Mouse (Mus musculus): ENCODE measurements around the gene Hsd17b12. TPM values are rescaled to one million over a fixed set of nuclear protein-coding genes. Genes with fewer than 3 reads are reported as not detected.
A peak's percentile ranks its signal among the peaks of the same experiment; 100 is the strongest.

Hsd17b12 gene
- polyA plus RNA-seq, 1 experiment from 2014 or later: 130 TPM

GRCm38 (mm10) chr2:94062791-94063190, 95.0 kb downstream of the Hsd17b12 start:
- H3K9me3 ChIP-seq: no peaks in the 10 kb centered on the region
- WGBS: 93% methylated on average over 4 of the region's 4 CpGs
- H3K36me3 ChIP-seq: no peaks in the 10 kb centered on the region
- H3K4me3 ChIP-seq: no peak overlapping the region
- no peak overlapping the region for H3K27ac ChIP-seq
- ATAC-seq (ENCODE audit: low FRiP score): no peak
- no peaks in the 10 kb centered on the region for H3K4me1 ChIP-seq (replicated peaks)
- H3K9ac ChIP-seq: no peak overlapping the region
- H3K27me3 ChIP-seq: no peaks in the 10 kb centered on the region
- H3K4me2 ChIP-seq: no peak overlapping the region

GRCm38 (mm10) chr2:94059459-94059858, 98.3 kb downstream of the Hsd17b12 start:
- no peak for ATAC-seq (ENCODE audit: low FRiP score)
- 89% methylated on average over 5 of the region's 5 CpGs for WGBS
- no peaks in the 10 kb centered on the region for H3K36me3 ChIP-seq

GRCm38 (mm10) chr2:94054813-94055212, 103.0 kb downstream of the Hsd17b12 start:
- Histone ChIP-seq H3K4me1 (replicated peaks) (0 out of 2 replicates have a peak, but pooled peaks cover 5% of the 10 kb centered on the region), H3K9me3 (no peaks in the 10 kb centered on the region), H3K36me3 (no peaks in the 10 kb centered on the region), H3K9ac (no peak overlapping the region), H3K27ac (no peak overlapping the region), H3K4me3 (no peak overlapping the region), H3K27me3 (no peaks in the 10 kb centered on the region), H3K4me2 (no peak overlapping the region)
- ATAC-seq (ENCODE audit: low FRiP score): 0 out of 2 replicates have a peak, but pooled peaks have one; percentile 61

More at GRCm38 (mm10) chr2:94059459-94059858, 98.3 kb downstream of the Hsd17b12 start:
- H3K27me3 ChIP-seq: no peaks in the 10 kb centered on the region
- no peaks in the 10 kb centered on the region for H3K4me1 ChIP-seq (replicated peaks)
- H3K4me3 ChIP-seq: no peak overlapping the region
- no peak overlapping the region for H3K4me2 ChIP-seq
- no peak overlapping the region for H3K9ac ChIP-seq
- H3K27ac ChIP-seq: no peak overlapping the region
- no peaks in the 10 kb centered on the region for H3K9me3 ChIP-seq

- H3K9ac ChIP-seq: no peak overlapping the region
- no peaks in the 10 kb centered on the region for H3K9me3 ChIP-seq
- H3K4me2 ChIP-seq: no peak overlapping the region
- no peaks in the 10 kb centered on the region for H3K27me3 ChIP-seq
- 77% methylated on average over 5 of the region's 5 CpGs for WGBS
- no peaks in the 10 kb centered on the region for H3K36me3 ChIP-seq
- peaks cover 23% of the 10 kb centered on the region for H3K4me1 ChIP-seq (replicated peaks)
- H3K27ac ChIP-seq: no peak overlapping the region
- H3K4me3 ChIP-seq: no peak overlapping the region
- ATAC-seq (ENCODE audit: low FRiP score): no peak
Observed at GRCm38 (mm10) chr2:94051952-94052351, 105.8 kb downstream of the Hsd17b12 start.

GRCm38 (mm10) chr2:94050901-94051300, 106.9 kb downstream of the Hsd17b12 start:
- Histone ChIP-seq H3K27ac (no peak overlapping the region), H3K36me3 (no peaks in the 10 kb centered on the region), H3K4me2 (no peak overlapping the region), H3K4me3 (no peak overlapping the region), H3K9ac (no peak overlapping the region), H3K9me3 (no peaks in the 10 kb centered on the region), H3K27me3 (no peaks in the 10 kb centered on the region), H3K4me1 (replicated peaks) (peaks cover 23% of the 10 kb centered on the region)
- 99% methylated on average over 3 of the region's 3 CpGs for WGBS
- no peak for ATAC-seq (ENCODE audit: low FRiP score)

- H3K4me2 ChIP-seq: no peak overlapping the region
Observed at GRCm38 (mm10) chr2:94049471-94050176, 108.1 kb downstream of the Hsd17b12 start.

GRCm38 (mm10) chr2:94048733-94049470, 108.9 kb downstream of the Hsd17b12 start:
- no peaks in the 10 kb centered on the region for H3K27me3 ChIP-seq
- H3K9ac ChIP-seq: no peak overlapping the region
- 72% methylated on average over 5 of the region's 5 CpGs for WGBS
- H3K4me3 ChIP-seq: no peak overlapping the region
- ATAC-seq (ENCODE audit: low FRiP score): peak; percentile 57
- no peaks in the 10 kb centered on the region for H3K36me3 ChIP-seq
- peak overlapping the region; percentile 83 for H3K27ac ChIP-seq
- H3K9me3 ChIP-seq: no peaks in the 10 kb centered on the region
- H3K4me1 ChIP-seq (replicated peaks): peaks cover 41% of the 10 kb centered on the region
- no peak overlapping the region for H3K4me2 ChIP-seq

More at GRCm38 (mm10) chr2:94049471-94050176, 108.1 kb downstream of the Hsd17b12 start:
- Histone ChIP-seq H3K4me1 (replicated peaks) (peaks cover 35% of the 10 kb centered on the region), H3K4me3 (no peak overlapping the region), H3K27me3 (no peaks in the 10 kb centered on the region), H3K36me3 (no peaks in the 10 kb centered on the region), H3K9ac (no peak overlapping the region), H3K27ac (peak overlapping the region; percentile 83), H3K9me3 (no peaks in the 10 kb centered on the region)
- ATAC-seq (ENCODE audit: low FRiP score): peak; percentile 67; the same call in 1 of the 2 replicates
- 49% methylated on average over 5 of the region's 5 CpGs for WGBS

- no peaks in the 10 kb centered on the region for H3K36me3 ChIP-seq
- no peaks in the 10 kb centered on the region for H3K27me3 ChIP-seq
- no peak for ATAC-seq (ENCODE audit: low FRiP score)
- no peak overlapping the region for H3K4me3 ChIP-seq
- no peak overlapping the region for H3K4me2 ChIP-seq
- H3K4me1 ChIP-seq (replicated peaks): peaks cover 47% of the 10 kb centered on the region
- peak overlapping the region; percentile 83 for H3K27ac ChIP-seq
- 43% methylated on average over 1 of the region's 1 CpGs for WGBS
- H3K9ac ChIP-seq: no peak overlapping the region
- H3K9me3 ChIP-seq: no peaks in the 10 kb centered on the region
Observed at GRCm38 (mm10) chr2:94048271-94048670, 109.5 kb downstream of the Hsd17b12 start.

GRCm38 (mm10) chr2:94045411-94046090, 112.2 kb downstream of the Hsd17b12 start:
- no peak overlapping the region for H3K4me3 ChIP-seq
- H3K9me3 ChIP-seq: no peaks in the 10 kb centered on the region
- no peaks in the 10 kb centered on the region for H3K27me3 ChIP-seq
- no peaks in the 10 kb centered on the region for H3K36me3 ChIP-seq
- H3K9ac ChIP-seq: no peak overlapping the region
- peaks cover 51% of the 10 kb centered on the region for H3K4me1 ChIP-seq (replicated peaks)
- H3K27ac ChIP-seq: peak overlapping the region; percentile 8; the same call in 1 of the 2 replicates
- H3K4me2 ChIP-seq: no peak overlapping the region
- no peak for ATAC-seq (ENCODE audit: low FRiP score)
- 68% methylated on average over 6 of the region's 6 CpGs for WGBS

GRCm38 (mm10) chr2:94044174-94044573, 113.6 kb downstream of the Hsd17b12 start:
- peak overlapping the region; percentile 65 for H3K27ac ChIP-seq
- no peaks in the 10 kb centered on the region for H3K27me3 ChIP-seq
- no peaks in the 10 kb centered on the region for H3K9me3 ChIP-seq
- H3K36me3 ChIP-seq: no peaks in the 10 kb centered on the region
- peaks cover 40% of the 10 kb centered on the region for H3K4me1 ChIP-seq (replicated peaks)
- 73% methylated on average over 2 of the region's 2 CpGs for whole genome bisulfite sequencing
- no peak overlapping the region for H3K4me3 ChIP-seq
- H3K4me2 ChIP-seq: no peak overlapping the region
- no peak overlapping the region for H3K9ac ChIP-seq
- no peak for ATAC-seq (ENCODE audit: low FRiP score)

GRCm38 (mm10) chr2:94043662-94044061, 114.1 kb downstream of the Hsd17b12 start:
- peaks cover 35% of the 10 kb centered on the region for H3K4me1 ChIP-seq (replicated peaks)
- no peaks in the 10 kb centered on the region for H3K36me3 ChIP-seq
- H3K4me3 ChIP-seq: no peak overlapping the region
- no peak overlapping the region for H3K27ac ChIP-seq
- 29% methylated on average over 5 of the region's 5 CpGs for WGBS
- no peaks in the 10 kb centered on the region for H3K27me3 ChIP-seq
- no peak overlapping the region for H3K9ac ChIP-seq
- no peak overlapping the region for H3K4me2 ChIP-seq
- ATAC-seq (ENCODE audit: low FRiP score): peak; percentile 76; the same call in 1 of the 2 replicates
- no peaks in the 10 kb centered on the region for H3K9me3 ChIP-seq

- H3K27ac ChIP-seq: no peak overlapping the region
- 95% methylated on average over 3 of the region's 3 CpGs for WGBS
Observed at GRCm38 (mm10) chr2:94042461-94042860, 115.3 kb downstream of the Hsd17b12 start.

More at GRCm38 (mm10) chr2:94042461-94042860, 115.3 kb downstream of the Hsd17b12 start:
- Histone ChIP-seq H3K4me1 (replicated peaks) (peaks cover 28% of the 10 kb centered on the region), H3K36me3 (no peaks in the 10 kb centered on the region), H3K4me3 (no peak overlapping the region), H3K4me2 (no peak overlapping the region), H3K27me3 (no peaks in the 10 kb centered on the region), H3K9me3 (no peaks in the 10 kb centered on the region), H3K9ac (no peak overlapping the region)
- no peak for ATAC-seq (ENCODE audit: low FRiP score)

Data from hindbrain, embryonic 13.5 days (tissue).